Mouse (Mus musculus) lung, adult 2 months (tissue): Measurements from ENCODE around the gene Actr2.

ENCODE experiments used
- CTCF ChIP-seq: fragments of 200-500 bp; IDR thresholded peaks from 2 replicates; pipeline ENCODE4 v1.5.1; 2011; ENCODE audit warnings: mild to moderate bottlenecking, low read length, control low read depth; ENCODE audit not compliant: insufficient read depth
- POLR2A ChIP-seq: fragments of 200-500 bp; IDR thresholded peaks from 2 replicates; pipeline ENCODE4 v1.6.1; 2011; ENCODE audit warnings: low read depth, mild to moderate bottlenecking, control low read depth, low read length, borderline replicate concordance; ENCODE audit errors: extremely low read depth

- TF ChIP-seq CTCF (no peak), POLR2A (no peak)
Measured at GRCm38 (mm10) chr11:20059736-20060135, 53.0 kb downstream of the Actr2 start.
